32 mouse cellular contexts compared by ENCODE assay signal in the genomic region with DNA sequence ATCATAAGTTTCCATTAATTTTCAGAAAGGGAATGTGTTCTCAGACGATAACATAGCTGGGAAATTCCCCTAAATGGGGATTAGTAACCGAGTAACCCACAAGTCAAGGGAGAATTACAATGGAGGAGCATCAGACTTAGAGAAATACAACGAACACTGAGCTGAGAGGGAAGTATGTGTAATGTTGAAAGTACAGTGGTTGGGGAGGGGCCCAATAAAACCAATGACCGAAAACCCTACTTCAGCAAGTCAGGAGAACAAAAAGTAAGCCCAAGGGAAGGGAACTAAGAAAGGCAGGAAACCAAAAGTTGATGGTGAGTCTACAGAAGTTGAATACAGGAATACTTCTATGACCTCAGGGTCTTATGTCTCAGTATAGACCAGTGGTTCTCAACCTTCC. TPM values are rescaled to one million over a fixed set of nuclear protein-coding genes. Genes with fewer than 3 reads are reported as not detected.
"Had no signal": no experiment of that assay in that cellular context is flagged by ENCODE, and none has a peak within 500 bp of the region (broad histone marks: within the 10 kb centered on the region; RNA-seq: fewer than 3 reads in every experiment).

No protein-coding gene starts in this region.

- H3K27me3 ChIP-seq: lung, embryonic 15.5 days had no signal

- H3K4me2 ChIP-seq: liver, embryonic 11.5 days; lung, embryonic 15.5 days; midbrain, embryonic 13.5 days; neural tube, embryonic 13.5 days had no signal

- H3K9me3 ChIP-seq: lung, embryonic 15.5 days; megakaryocyte, embryonic 14.5 days; midbrain, embryonic 10.5 days; midbrain, embryonic 13.5 days; neural tube, embryonic 13.5 days had no signal

- H3K9ac ChIP-seq: liver, embryonic 14.5 days; lung, embryonic 15.5 days; midbrain, embryonic 13.5 days; neural tube, embryonic 13.5 days had no signal

- H3K27ac ChIP-seq: kidney, postnatal 0 days; left cerebral cortex, adult 2 months; liver, embryonic 14.5 days; lung, embryonic 15.5 days; midbrain, embryonic 10.5 days; midbrain, embryonic 13.5 days; neural tube, embryonic 13.5 days had no signal

- H3K4me3 ChIP-seq: left cerebral cortex, adult 2 months; lung, embryonic 15.5 days; megakaryocyte, embryonic 14.5 days; midbrain, embryonic 10.5 days; midbrain, embryonic 13.5 days; myocyte; neural tube, embryonic 13.5 days had no signal

- ATAC-seq: midbrain, embryonic 13.5 days; midbrain, embryonic 16.5 days had no signal

- DNase-seq: kidney, adult 18-20 months; kidney, postnatal 36 days; layer of hippocampus, postnatal 36 days; lung, adult 18-20 months; lung, postnatal 10 days; lung, postnatal 36 days; retina, postnatal 1 day; thymus, adult 2 months; thymus, postnatal 14 days; thymus, postnatal 4 days had no signal

- H3K4me1 ChIP-seq: lung, embryonic 15.5 days; megakaryocyte, embryonic 14.5 days; midbrain, embryonic 10.5 days; midbrain, embryonic 13.5 days; neural tube, embryonic 13.5 days had no signal

RNA-seq across cellular contexts. Expression of gene Dgat2l6, which starts 16.5 kb away (rescaled TPM):
- total RNA-seq: layer of hippocampus, postnatal 10 days; left cerebral cortex, postnatal 10 days; monocyte, adult 5-6 weeks; neutrophil, adult 5-6 weeks had no signal
- polyA plus RNA-seq: kidney, embryonic 14.5 days; kidney, postnatal 0 days; limb, embryonic 11.5 days; limb, embryonic 14.5 days; liver, embryonic 11.5 days; liver, embryonic 14.5 days; lung, embryonic 15.5 days; midbrain, embryonic 10.5 days; midbrain, embryonic 13.5 days; midbrain, embryonic 16.5 days; myocyte; neural tube, embryonic 13.5 days; small intestine, adult 2 months; spleen, adult 2 months; stomach, embryonic 16.5 days; testis, adult 2 months; thymus, adult 2 months had no signal
